Mouse (Mus musculus) lung, adult 2 months (tissue): ENCODE data around the gene Tmprss6.

ENCODE experiments used
- CTCF ChIP-seq: fragments of 200-500 bp; IDR thresholded peaks from 2 replicates; pipeline ENCODE4 v1.5.1; 2011; ENCODE audit warnings: mild to moderate bottlenecking, low read length, control low read depth; ENCODE audit not compliant: insufficient read depth
- POLR2A ChIP-seq: fragments of 200-500 bp; IDR thresholded peaks from 2 replicates; pipeline ENCODE4 v1.6.1; 2011; ENCODE audit warnings: low read depth, mild to moderate bottlenecking, control low read depth, low read length, borderline replicate concordance; ENCODE audit errors: extremely low read depth

GRCm38 (mm10) chr15:78409570-78410052 lies 58.8 kb downstream of the Tmprss6 start:
- TF ChIP-seq CTCF (no peak), POLR2A (no peak)
